Comparison of ENCODE assay signal across 9 mouse cellular contexts in the genomic region with DNA sequence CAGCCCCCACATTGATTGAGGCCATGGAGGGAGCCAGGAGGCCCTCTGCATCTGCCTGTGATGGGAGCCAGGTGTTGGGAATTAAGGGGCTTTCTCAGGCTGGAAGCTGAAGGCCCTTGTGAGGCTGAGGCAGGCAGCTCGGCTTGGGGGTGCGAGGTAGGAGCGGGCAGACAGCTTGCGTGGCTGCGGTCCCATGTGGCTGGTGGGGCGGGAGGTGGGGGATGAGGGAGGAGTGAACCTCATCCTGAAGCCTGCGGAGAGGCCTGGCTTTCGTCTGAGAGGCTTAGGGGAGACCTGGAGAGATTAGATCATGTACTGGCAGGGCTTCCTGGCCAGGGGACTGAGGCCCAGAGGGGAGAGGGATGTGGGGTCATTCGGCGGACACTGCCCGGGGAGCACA. TPM values are rescaled to one million over a fixed set of nuclear protein-coding genes. Genes with fewer than 3 reads are reported as not detected.
DNase-seq lines count a peak whose midpoint lies in the region; ATAC-seq and TF ChIP-seq lines count a peak whose summit lies in the region.
"Had no signal": no experiment of that assay in that cellular context is flagged by ENCODE, and none has a peak within 500 bp of the region (broad histone marks: within the 10 kb centered on the region; RNA-seq: fewer than 3 reads in every experiment).

No protein-coding gene starts in this region.

- H3K4me1 ChIP-seq in kidney, embryonic 16.5 days (ENCODE audit: insufficient read depth, low read length), result peaks cover 42% of the 10 kb centered on the region
- H3K4me1 ChIP-seq in embryonic facial prominence, embryonic 12.5 days, result peaks cover 75% of the 10 kb centered on the region
- peaks cover 56% of the 10 kb centered on the region for H3K4me1 ChIP-seq in heart, postnatal 0 days (ENCODE audit: control insufficient read depth, insufficient read depth)
- peaks cover 36% of the 10 kb centered on the region for H3K4me1 ChIP-seq in neural tube, embryonic 11.5 days (ENCODE audit: control insufficient read depth, insufficient read depth, low read length)

- 0 out of 2 replicates have a peak, but pooled peaks have one; percentile 16 for TF ChIP-seq CTCF in heart, postnatal 0 days (IDR thresholded peaks at IDR 0.05; ENCODE audit: low read depth)

- H3K36me3 ChIP-seq in kidney, embryonic 16.5 days (ENCODE audit: insufficient read depth, low read length), result peaks cover 24% of the 10 kb centered on the region; the same call in 1 of the 2 replicates
- peaks cover 9% of the 10 kb centered on the region; the same call in 1 of the 2 replicates for H3K36me3 ChIP-seq in embryonic facial prominence, embryonic 12.5 days
- H3K36me3 ChIP-seq in heart, postnatal 0 days (replicated peaks; ENCODE audit: control insufficient read depth, insufficient read depth, low read length), result peaks cover 10% of the 10 kb centered on the region; the same call in 1 of the 2 replicates
- no peaks in the 10 kb centered on the region for H3K36me3 ChIP-seq in neural tube, embryonic 11.5 days (ENCODE audit: control insufficient read depth, insufficient read depth, low read length)

- H3K4me3 ChIP-seq in kidney, embryonic 16.5 days (ENCODE audit: low read length), result no peak overlapping the region
- H3K4me3 ChIP-seq in embryonic facial prominence, embryonic 12.5 days, result no peak overlapping the region
- no peak overlapping the region for H3K4me3 ChIP-seq in heart, postnatal 0 days (ENCODE audit: low read depth, low read length)
- no peak overlapping the region for H3K4me3 ChIP-seq in neural tube, embryonic 11.5 days (ENCODE audit: low read depth, low read length)

- H3K27me3 ChIP-seq in kidney, embryonic 16.5 days (ENCODE audit: insufficient read depth, low read length), result no peaks in the 10 kb centered on the region
- H3K27me3 ChIP-seq in embryonic facial prominence, embryonic 12.5 days, result no peaks in the 10 kb centered on the region
- H3K27me3 ChIP-seq in heart, postnatal 0 days (ENCODE audit: control insufficient read depth, insufficient read depth, low read length), result no peaks in the 10 kb centered on the region
- H3K27me3 ChIP-seq in neural tube, embryonic 11.5 days (ENCODE audit: control insufficient read depth, insufficient read depth, low read length), result no peaks in the 10 kb centered on the region

- no peak for DNase-seq in kidney, adult 8-10 months
- peak; percentile 55 for DNase-seq in heart, postnatal 0 days (ENCODE audit: low spot score)
- no peak for DNase-seq in neural tube, embryonic 11.5 days (ENCODE audit: low spot score)
- DNase-seq in cerebellum, adult 9-10 months, result no peak
- no peak for DNase-seq in adrenal gland, adult 2 months
- DNase-seq: cerebellum, adult 11 months had no signal

- no peaks in the 10 kb centered on the region for H3K9me3 ChIP-seq in kidney, embryonic 16.5 days (ENCODE audit: low read length)
- no peaks in the 10 kb centered on the region for H3K9me3 ChIP-seq in embryonic facial prominence, embryonic 12.5 days
- no peaks in the 10 kb centered on the region for H3K9me3 ChIP-seq in heart, postnatal 0 days (replicated peaks; ENCODE audit: control insufficient read depth, low read length)
- no peaks in the 10 kb centered on the region for H3K9me3 ChIP-seq in neural tube, embryonic 11.5 days (ENCODE audit: control insufficient read depth, low read length)

- no peak for ATAC-seq in kidney, embryonic 16.5 days (ENCODE audit: low FRiP score, low TSS enrichment)
- ATAC-seq in embryonic facial prominence, embryonic 12.5 days (ENCODE audit: insufficient number of reproducible peaks, insufficient read depth, low FRiP score, low TSS enrichment), result peak; percentile 38
- peak; percentile 14; the same call in 1 of the 2 replicates for ATAC-seq in heart, postnatal 0 days (ENCODE audit: insufficient read depth, low read depth)
- no peak for ATAC-seq in neural tube, embryonic 11.5 days (ENCODE audit: insufficient read depth, low FRiP score, low TSS enrichment)
- no peak for ATAC-seq in erythroid progenitor cell, adult 5-6 weeks (replicated peaks; ENCODE audit: low FRiP score, poor library complexity, severe bottlenecking)

- H3K4me2 ChIP-seq in kidney, embryonic 16.5 days (replicated peaks; ENCODE audit: low read depth, low read length), result no peak overlapping the region
- H3K4me2 ChIP-seq in embryonic facial prominence, embryonic 12.5 days (replicated peaks), result no peak overlapping the region
- H3K4me2 ChIP-seq in heart, postnatal 0 days (ENCODE audit: low read depth, low read length), result no peak overlapping the region
- H3K4me2 ChIP-seq in neural tube, embryonic 11.5 days (ENCODE audit: low read depth), result no peak overlapping the region

- H3K27ac ChIP-seq in kidney, embryonic 16.5 days (ENCODE audit: low read length), result peak overlapping the region; percentile 94
- peak overlapping the region; percentile 96 for H3K27ac ChIP-seq in embryonic facial prominence, embryonic 12.5 days
- H3K27ac ChIP-seq in heart, postnatal 0 days (ENCODE audit: low read depth), result peak overlapping the region; percentile 96
- H3K27ac ChIP-seq in neural tube, embryonic 11.5 days (ENCODE audit: low read depth, low read length), result peak overlapping the region; percentile 40

- peak; percentile 44; the same call in 1 of the 2 replicates for TF ChIP-seq EP300 in heart, postnatal 0 days (IDR thresholded peaks at IDR 0.05; ENCODE audit: low read depth)

- H3K9ac ChIP-seq in kidney, embryonic 16.5 days (replicated peaks; ENCODE audit: low read length), result peak overlapping the region; percentile 39; the same call in 1 of the 2 replicates
- no peak overlapping the region; the same call in 1 of the 2 replicates for H3K9ac ChIP-seq in embryonic facial prominence, embryonic 12.5 days
- peak overlapping the region; percentile 26; the same call in 1 of the 2 replicates for H3K9ac ChIP-seq in heart, postnatal 0 days (replicated peaks; ENCODE audit: low read depth, low read length)
- peak overlapping the region; percentile 28; the same call in 1 of the 2 replicates for H3K9ac ChIP-seq in neural tube, embryonic 11.5 days (ENCODE audit: low read length)

- WGBS in kidney, embryonic 16.5 days, result 48% methylated on average over 11 of the region's 11 CpGs
- WGBS in embryonic facial prominence, embryonic 12.5 days, result 18% methylated on average over 11 of the region's 11 CpGs
- 21% methylated on average over 11 of the region's 11 CpGs for WGBS in heart, postnatal 0 days
- WGBS in neural tube, embryonic 11.5 days, result 51% methylated on average over 11 of the region's 11 CpGs

RNA-seq across cellular contexts. Expression of gene Tnnt3, which starts 15.5 kb away (rescaled TPM):
- 14.2 and 17.2 TPM in 2 replicates for polyA plus RNA-seq in kidney, embryonic 16.5 days (2015; fragmentation: Nextera tagmentation; extraction: Ambion mirVana)
- polyA plus RNA-seq in embryonic facial prominence, embryonic 12.5 days (2016; fragmentation: Nextera tagmentation; extraction: Ambion mirVana), result 4.6 and 6.9 TPM in 2 replicates
- total RNA-seq in heart, postnatal 0 days (2014; rRNA removed; ENCODE audit: low replicate concordance), result 0.73 and 11.0 TPM in 2 replicates
- polyA plus RNA-seq in heart, postnatal 0 days (2015; fragmentation: Nextera tagmentation; extraction: Ambion mirVana), result 2.5 and 3.2 TPM in 2 replicates
- polyA plus RNA-seq in neural tube, embryonic 11.5 days (2014; fragmentation: Nextera tagmentation; extraction: Ambion mirVana), result 6.5 and 9.2 TPM in 2 replicates
- not detected for total RNA-seq in adrenal gland, adult 2 months (2021)
- polyA plus RNA-seq in adrenal gland, adult 2 months (2012; rRNA removed), result 0.52 TPM in 1 of 2 replicates, not detected in the other
- not detected in 2 replicates for total RNA-seq in erythroid progenitor cell, adult 5-6 weeks (2015; ENCODE audit: low replicate concordance)
- not detected in 2 replicates for total RNA-seq in erythroid progenitor cell, adult 5-6 weeks (2017; ENCODE audit: low replicate concordance)

RNA-seq across cellular contexts. Expression of gene Lsp1, which starts 22.5 kb away (rescaled TPM):
- 141 and 156 TPM in 2 replicates for polyA plus RNA-seq in kidney, embryonic 16.5 days (2015; fragmentation: Nextera tagmentation; extraction: Ambion mirVana)
- 24.5 and 24.7 TPM in 2 replicates for polyA plus RNA-seq in embryonic facial prominence, embryonic 12.5 days (2016; fragmentation: Nextera tagmentation; extraction: Ambion mirVana)
- 20.8 and 84.4 TPM in 2 replicates for total RNA-seq in heart, postnatal 0 days (2014; rRNA removed; ENCODE audit: low replicate concordance)
- polyA plus RNA-seq in heart, postnatal 0 days (2015; fragmentation: Nextera tagmentation; extraction: Ambion mirVana), result 47.7 and 53.1 TPM in 2 replicates
- 15.1 and 21.0 TPM in 2 replicates for polyA plus RNA-seq in neural tube, embryonic 11.5 days (2014; fragmentation: Nextera tagmentation; extraction: Ambion mirVana)
- total RNA-seq in adrenal gland, adult 2 months (2021), result 10 to 100 TPM; 20.9 to 28.7 TPM
- 22.2 and 25.1 TPM in 2 replicates for polyA plus RNA-seq in adrenal gland, adult 2 months (2012; rRNA removed)
- 88.0 and 115 TPM in 2 replicates for total RNA-seq in erythroid progenitor cell, adult 5-6 weeks (2015; ENCODE audit: low replicate concordance)
- total RNA-seq in erythroid progenitor cell, adult 5-6 weeks (2017; ENCODE audit: low replicate concordance), result 64.5 and 76.5 TPM in 2 replicates

RNA-seq across cellular contexts. Expression of gene Tnni2, which starts 41.5 kb away (rescaled TPM):
- polyA plus RNA-seq in kidney, embryonic 16.5 days (2015; fragmentation: Nextera tagmentation; extraction: Ambion mirVana), result 11.9 and 12.0 TPM in 2 replicates
- polyA plus RNA-seq in embryonic facial prominence, embryonic 12.5 days (2016; fragmentation: Nextera tagmentation; extraction: Ambion mirVana), result 7.1 and 9.6 TPM in 2 replicates
- not detected in 2 replicates for total RNA-seq in heart, postnatal 0 days (2014; rRNA removed; ENCODE audit: low replicate concordance)
- 8.9 and 9.9 TPM in 2 replicates for polyA plus RNA-seq in heart, postnatal 0 days (2015; fragmentation: Nextera tagmentation; extraction: Ambion mirVana)
- 2.1 and 3.5 TPM in 2 replicates for polyA plus RNA-seq in neural tube, embryonic 11.5 days (2014; fragmentation: Nextera tagmentation; extraction: Ambion mirVana)
- under 1 TPM; 0.62 to 0.63 TPM for total RNA-seq in adrenal gland, adult 2 months (2021)
- polyA plus RNA-seq in adrenal gland, adult 2 months (2012; rRNA removed), result 0.15 TPM in 1 of 2 replicates, not detected in the other
- not detected in 2 replicates for total RNA-seq in erythroid progenitor cell, adult 5-6 weeks (2015; ENCODE audit: low replicate concordance)
- total RNA-seq in erythroid progenitor cell, adult 5-6 weeks (2017; ENCODE audit: low replicate concordance), result not detected in 2 replicates

RNA-seq across cellular contexts. Expression of gene Syt8, which starts 48.5 kb away (rescaled TPM):
- 2.3 and 4.0 TPM in 2 replicates for polyA plus RNA-seq in kidney, embryonic 16.5 days (2015; fragmentation: Nextera tagmentation; extraction: Ambion mirVana)
- 0.35 TPM in 1 of 2 replicates, not detected in the other for polyA plus RNA-seq in embryonic facial prominence, embryonic 12.5 days (2016; fragmentation: Nextera tagmentation; extraction: Ambion mirVana)
- total RNA-seq in heart, postnatal 0 days (2014; rRNA removed; ENCODE audit: low replicate concordance), result 18.0 TPM in 1 of 2 replicates, not detected in the other
- polyA plus RNA-seq in heart, postnatal 0 days (2015; fragmentation: Nextera tagmentation; extraction: Ambion mirVana), result 0.10 TPM in 1 of 2 replicates, not detected in the other
- not detected in 2 replicates for polyA plus RNA-seq in neural tube, embryonic 11.5 days (2014; fragmentation: Nextera tagmentation; extraction: Ambion mirVana)
- total RNA-seq in adrenal gland, adult 2 months (2021), result not detected
- 0.16 and 0.20 TPM in 2 replicates for polyA plus RNA-seq in adrenal gland, adult 2 months (2012; rRNA removed)
- not detected in 2 replicates for total RNA-seq in erythroid progenitor cell, adult 5-6 weeks (2015; ENCODE audit: low replicate concordance)
- total RNA-seq in erythroid progenitor cell, adult 5-6 weeks (2017; ENCODE audit: low replicate concordance), result not detected in 2 replicates

RNA-seq across cellular contexts. Expression of gene Mrpl23, which starts 49.4 kb away (rescaled TPM):
- polyA plus RNA-seq in kidney, embryonic 16.5 days (2015; fragmentation: Nextera tagmentation; extraction: Ambion mirVana), result 24.4 and 24.6 TPM in 2 replicates
- polyA plus RNA-seq in embryonic facial prominence, embryonic 12.5 days (2016; fragmentation: Nextera tagmentation; extraction: Ambion mirVana), result 19.8 and 32.6 TPM in 2 replicates
- total RNA-seq in heart, postnatal 0 days (2014; rRNA removed; ENCODE audit: low replicate concordance), result 87.2 and 90.9 TPM in 2 replicates
- 14.9 TPM in 2 replicates for polyA plus RNA-seq in heart, postnatal 0 days (2015; fragmentation: Nextera tagmentation; extraction: Ambion mirVana)
- 10.6 and 20.0 TPM in 2 replicates for polyA plus RNA-seq in neural tube, embryonic 11.5 days (2014; fragmentation: Nextera tagmentation; extraction: Ambion mirVana)
- total RNA-seq in adrenal gland, adult 2 months (2021), result 1 to 10 TPM; 2.2 to 8.0 TPM
- 6.9 and 7.6 TPM in 2 replicates for polyA plus RNA-seq in adrenal gland, adult 2 months (2012; rRNA removed)
- total RNA-seq in erythroid progenitor cell, adult 5-6 weeks (2015; ENCODE audit: low replicate concordance), result 9.6 TPM in 1 of 2 replicates, not detected in the other
- total RNA-seq in erythroid progenitor cell, adult 5-6 weeks (2017; ENCODE audit: low replicate concordance), result 0.13 TPM in 1 of 2 replicates, not detected in the other

Comparison
In these comparisons a context has a peak if more than half of its experiments do, and no peak if none do; other contexts are left out.
1. ATAC-seq: peak in embryonic facial prominence, embryonic 12.5 days (single experiment) and heart, postnatal 0 days (single experiment); none in kidney, embryonic 16.5 days (single experiment), neural tube, embryonic 11.5 days (single experiment) and erythroid progenitor cell, adult 5-6 weeks (single experiment).
2. H3K27ac ChIP-seq: peak in every context shown above with its lines; median percentile 96 in embryonic facial prominence, embryonic 12.5 days; 96 in heart, postnatal 0 days; 94 in kidney, embryonic 16.5 days; 40 in neural tube, embryonic 11.5 days.